Mouse (Mus musculus) bone marrow, adult 2 months (tissue): ENCODE data around the gene Notch1. TPM values are rescaled to one million over a fixed set of nuclear protein-coding genes. Genes with fewer than 3 reads are reported as not detected.

ENCODE experiments used
- H3K27ac ChIP-seq: fragments of 200-500 bp; 2 replicates; pipeline ENCODE4 v1.5.1; 2012; ENCODE audit warnings: low read depth, mild to moderate bottlenecking, control low read depth, inconsistent platforms, low read length; ENCODE audit not compliant: control insufficient read depth, poor library complexity, insufficient read depth
- H3K4me1 ChIP-seq: fragments of 200-500 bp; 2 replicates; pipeline ENCODE4 v1.6.1; 2011; ENCODE audit warnings: low read length; ENCODE audit not compliant: control insufficient read depth, insufficient read depth
- H3K4me3 ChIP-seq: fragments of 200-500 bp; replicated peaks from 2 replicates; pipeline ENCODE3; 2011; ENCODE audit warnings: mild to moderate bottlenecking, low read depth, low read length, control low read depth; ENCODE audit not compliant: control insufficient read depth
- CTCF ChIP-seq: fragments of 200-500 bp; IDR thresholded peaks from 2 replicates; pipeline ENCODE4 v1.5.1; 2011; ENCODE audit warnings: low read length, control low read depth; ENCODE audit not compliant: control insufficient read depth, insufficient read depth
- POLR2A ChIP-seq: fragments of 200-500 bp; IDR thresholded peaks from 2 replicates; pipeline ENCODE4 v1.6.1; 2011; ENCODE audit warnings: low read depth, mild to moderate bottlenecking, control low read depth, low read length, borderline replicate concordance; ENCODE audit not compliant: control insufficient read depth
- WGBS: fragments of 180-500 bp; shearing (Covaris S2); methylation state at CpG from one replicate; pipeline ENCODE4 v1.1.7; 2018; 5-methylcytosine and 5-hydroxymethylcytosine counted together
- polyA plus RNA-seq: library from polyadenylated mRNA; stranded (reverse); fragments of >200 nt; gene quantifications from 2 replicates; pipeline ENCODE4 v1.2.4, GENCODE M21; 2011; ENCODE audit warnings: low replicate concordance; ENCODE audit not compliant: missing spikeins, insufficient read depth, insufficient read length

The Notch1 gene
- polyA plus RNA-seq: 21.8 and 36.9 TPM in 2 replicates

- Histone ChIP-seq H3K4me1 (peaks cover 2% of the 10 kb centered on the region), H3K4me3 (no peak within 1 kb of the TSS), H3K27ac (no peak within 1 kb of the TSS)
- 7% methylated on average over 12 of the region's 12 CpGs for WGBS
- no peak for TF ChIP-seq CTCF
- no peak for TF ChIP-seq POLR2A
These were observed at the start of gene Notch1 for GRCm38 (mm10) chr2:26516275-26516674. Notch1 (minus strand) TSS chr2:26516663.

GRCm38 (mm10) chr2:26566221-26566620 is 49.8 kb upstream of the Notch1 start:
- Histone ChIP-seq H3K4me3 (no peak overlapping the region), H3K27ac (no peak overlapping the region), H3K4me1 (peaks cover 3% of the 10 kb centered on the region; the same call in 1 of the 2 replicates)
- 3% methylated on average over 4 of the region's 4 CpGs for WGBS
- no peak for TF ChIP-seq POLR2A
- TF ChIP-seq CTCF: peak; percentile 85

GRCm38 (mm10) chr2:26561351-26562016 is 45.0 kb upstream of the Notch1 start:
- TF ChIP-seq CTCF: peak; percentile 52
- no peak for TF ChIP-seq POLR2A
- 21% methylated on average over 6 of the region's 6 CpGs for WGBS
- Histone ChIP-seq H3K4me3 (no peak overlapping the region), H3K27ac (no peak overlapping the region), H3K4me1 (peaks cover 4% of the 10 kb centered on the region; the same call in 1 of the 2 replicates)

- TF ChIP-seq CTCF (no peak), POLR2A (no peak)
- H3K4me3 ChIP-seq: no peak overlapping the region
- peaks cover 3% of the 10 kb centered on the region; the same call in 1 of the 2 replicates for H3K4me1 ChIP-seq
- no peak overlapping the region for H3K27ac ChIP-seq
- 81% methylated on average over 5 of the region's 5 CpGs for WGBS
These were observed 44.0 kb upstream of the Notch1 start for GRCm38 (mm10) chr2:26560506-26560905.

GRCm38 (mm10) chr2:26556535-26556993 is 40.1 kb upstream of the Notch1 start:
- peaks cover 16% of the 10 kb centered on the region; the same call in 1 of the 2 replicates for H3K4me1 ChIP-seq
- no peak for TF ChIP-seq CTCF
- no peak for TF ChIP-seq POLR2A
- H3K4me3 ChIP-seq: no peak overlapping the region
- 68% methylated on average over 4 of the region's 4 CpGs for WGBS
- H3K27ac ChIP-seq: no peak overlapping the region

GRCm38 (mm10) chr2:26555076-26555475 is 38.6 kb upstream of the Notch1 start:
- no peak overlapping the region for H3K4me3 ChIP-seq
- TF ChIP-seq CTCF (no peak), POLR2A (no peak)
- 55% methylated on average over 4 of the region's 4 CpGs for WGBS
- no peak overlapping the region for H3K27ac ChIP-seq
- H3K4me1 ChIP-seq: peaks cover 20% of the 10 kb centered on the region

- 0 out of 2 replicates have a peak overlapping the region, but pooled peaks have one; percentile 1 for H3K27ac ChIP-seq
- peaks cover 21% of the 10 kb centered on the region for H3K4me1 ChIP-seq
These were observed 37.4 kb upstream of the Notch1 start for GRCm38 (mm10) chr2:26553904-26554303.

GRCm38 (mm10) chr2:26552066-26552465 is 35.6 kb upstream of the Notch1 start:
- no peak for TF ChIP-seq POLR2A
- Histone ChIP-seq H3K4me1 (peaks cover 24% of the 10 kb centered on the region), H3K4me3 (no peak overlapping the region), H3K27ac (peak overlapping the region; percentile 88)
- 36% methylated on average over 2 of the region's 2 CpGs for WGBS

More at GRCm38 (mm10) chr2:26553904-26554303, 37.4 kb upstream of the Notch1 start:
- no peak for TF ChIP-seq POLR2A
- TF ChIP-seq CTCF: no peak
- H3K4me3 ChIP-seq: no peak overlapping the region
- 56% methylated on average over 9 of the region's 9 CpGs for WGBS
